Mouse (Mus musculus): Measurements from ENCODE around the gene Ano6. TPM values are rescaled to one million over a fixed set of nuclear protein-coding genes. Genes with fewer than 3 reads are reported as not detected.

Gene Ano6
- polyA plus RNA-seq, 1 experiment from 2014 or later = 27.8 TPM

GRCm38 (mm10) chr15:95751832-95752676, 38.6 kb upstream of the Ano6 start:
- no peaks in the 10 kb centered on the region for H3K36me3 ChIP-seq (ENCODE audit: control insufficient read depth, insufficient read depth, low read length)
- DNase-seq (no peak), ATAC-seq (ENCODE audit: low FRiP score, low TSS enrichment) (no peak)
- no peaks in the 10 kb centered on the region for H3K4me1 ChIP-seq (ENCODE audit: control insufficient read depth, insufficient read depth, low read length)
- no peak overlapping the region for H3K4me2 ChIP-seq (ENCODE audit: low read length)
- H3K27me3 ChIP-seq (ENCODE audit: control insufficient read depth, insufficient read depth, low read length) = no peaks in the 10 kb centered on the region
- H3K27ac ChIP-seq (replicated peaks; ENCODE audit: low read depth, low read length) = no peak overlapping the region
- no peaks in the 10 kb centered on the region for H3K9me3 ChIP-seq (ENCODE audit: control insufficient read depth, low read length)
- WGBS = 91% methylated on average over 8 of the region's 8 CpGs
- no peak overlapping the region for H3K4me3 ChIP-seq (replicated peaks; ENCODE audit: low read depth, low read length)
- H3K9ac ChIP-seq (replicated peaks; ENCODE audit: low read length) = no peak overlapping the region

GRCm38 (mm10) chr15:95752677-95753019, 38.0 kb upstream of the Ano6 start:
- no peak for DNase-seq
- H3K36me3 ChIP-seq (ENCODE audit: control insufficient read depth, insufficient read depth, low read length) = no peaks in the 10 kb centered on the region
- H3K27me3 ChIP-seq (ENCODE audit: control insufficient read depth, insufficient read depth, low read length) = no peaks in the 10 kb centered on the region
- no peak overlapping the region for H3K4me3 ChIP-seq (replicated peaks; ENCODE audit: low read depth, low read length)
- no peak overlapping the region for H3K4me2 ChIP-seq (ENCODE audit: low read length)
- H3K4me1 ChIP-seq (ENCODE audit: control insufficient read depth, insufficient read depth, low read length) = no peaks in the 10 kb centered on the region
- 90% methylated on average over 5 of the region's 5 CpGs for WGBS
- H3K9ac ChIP-seq (replicated peaks; ENCODE audit: low read length) = no peak overlapping the region
- ATAC-seq (ENCODE audit: low FRiP score, low TSS enrichment) = no peak
- H3K27ac ChIP-seq (replicated peaks; ENCODE audit: low read depth, low read length) = no peak overlapping the region
- no peaks in the 10 kb centered on the region for H3K9me3 ChIP-seq (ENCODE audit: control insufficient read depth, low read length)

GRCm38 (mm10) chr15:95753031-95753430, 37.6 kb upstream of the Ano6 start:
- Histone ChIP-seq H3K9me3 (ENCODE audit: control insufficient read depth, low read length) (no peaks in the 10 kb centered on the region), H3K4me3 (replicated peaks; ENCODE audit: low read depth, low read length) (no peak overlapping the region), H3K4me1 (ENCODE audit: control insufficient read depth, insufficient read depth, low read length) (no peaks in the 10 kb centered on the region), H3K27ac (replicated peaks; ENCODE audit: low read depth, low read length) (no peak overlapping the region), H3K9ac (replicated peaks; ENCODE audit: low read length) (no peak overlapping the region), H3K27me3 (ENCODE audit: control insufficient read depth, insufficient read depth, low read length) (no peaks in the 10 kb centered on the region), H3K36me3 (ENCODE audit: control insufficient read depth, insufficient read depth, low read length) (no peaks in the 10 kb centered on the region), H3K4me2 (ENCODE audit: low read length) (no peak overlapping the region)
- DNase-seq = no peak
- ATAC-seq (ENCODE audit: low FRiP score, low TSS enrichment) = no peak
- 86% methylated on average over 4 of the region's 5 CpGs for WGBS

- no peak overlapping the region for H3K9ac ChIP-seq (replicated peaks; ENCODE audit: low read length)
- no peak overlapping the region for H3K27ac ChIP-seq (replicated peaks; ENCODE audit: low read depth, low read length)
- DNase-seq = peak; percentile 67
- no peak for ATAC-seq (ENCODE audit: low FRiP score, low TSS enrichment)
- no peak overlapping the region for H3K4me2 ChIP-seq (ENCODE audit: low read length)
- no peaks in the 10 kb centered on the region for H3K4me1 ChIP-seq (ENCODE audit: control insufficient read depth, insufficient read depth, low read length)
- WGBS = 73% methylated on average over 10 of the region's 10 CpGs
- no peak overlapping the region for H3K4me3 ChIP-seq (replicated peaks; ENCODE audit: low read depth, low read length)
- H3K27me3 ChIP-seq (ENCODE audit: control insufficient read depth, insufficient read depth, low read length) = no peaks in the 10 kb centered on the region
- H3K36me3 ChIP-seq (ENCODE audit: control insufficient read depth, insufficient read depth, low read length) = no peaks in the 10 kb centered on the region
- no peaks in the 10 kb centered on the region for H3K9me3 ChIP-seq (ENCODE audit: control insufficient read depth, low read length)
Observed at GRCm38 (mm10) chr15:95757169-95757568, 33.5 kb upstream of the Ano6 start.

GRCm38 (mm10) chr15:95758069-95758468, 32.6 kb upstream of the Ano6 start:
- no peak overlapping the region for H3K27ac ChIP-seq (replicated peaks; ENCODE audit: low read depth, low read length)
- H3K36me3 ChIP-seq (ENCODE audit: control insufficient read depth, insufficient read depth, low read length) = no peaks in the 10 kb centered on the region
- H3K4me2 ChIP-seq (ENCODE audit: low read length) = no peak overlapping the region
- H3K27me3 ChIP-seq (ENCODE audit: control insufficient read depth, insufficient read depth, low read length) = no peaks in the 10 kb centered on the region
- no peak overlapping the region for H3K4me3 ChIP-seq (replicated peaks; ENCODE audit: low read depth, low read length)
- H3K4me1 ChIP-seq (ENCODE audit: control insufficient read depth, insufficient read depth, low read length) = no peaks in the 10 kb centered on the region
- no peaks in the 10 kb centered on the region for H3K9me3 ChIP-seq (ENCODE audit: control insufficient read depth, low read length)
- H3K9ac ChIP-seq (replicated peaks; ENCODE audit: low read length) = no peak overlapping the region
- 86% methylated on average over 5 of the region's 5 CpGs for WGBS
- DNase-seq = no peak
- ATAC-seq (ENCODE audit: low FRiP score, low TSS enrichment) = no peak

GRCm38 (mm10) chr15:95758696-95759434, 31.8 kb upstream of the Ano6 start:
- DNase-seq = no peak
- Histone ChIP-seq H3K4me2 (ENCODE audit: low read length) (no peak overlapping the region), H3K27ac (replicated peaks; ENCODE audit: low read depth, low read length) (no peak overlapping the region), H3K9me3 (ENCODE audit: control insufficient read depth, low read length) (no peaks in the 10 kb centered on the region), H3K27me3 (ENCODE audit: control insufficient read depth, insufficient read depth, low read length) (no peaks in the 10 kb centered on the region), H3K4me3 (replicated peaks; ENCODE audit: low read depth, low read length) (no peak overlapping the region), H3K9ac (replicated peaks; ENCODE audit: low read length) (no peak overlapping the region), H3K4me1 (ENCODE audit: control insufficient read depth, insufficient read depth, low read length) (no peaks in the 10 kb centered on the region), H3K36me3 (ENCODE audit: control insufficient read depth, insufficient read depth, low read length) (no peaks in the 10 kb centered on the region)
- ATAC-seq (ENCODE audit: low FRiP score, low TSS enrichment) = no peak
- 89% methylated on average over 12 of the region's 12 CpGs for WGBS

GRCm38 (mm10) chr15:95759857-95760256, 30.8 kb upstream of the Ano6 start:
- no peaks in the 10 kb centered on the region for H3K27me3 ChIP-seq (ENCODE audit: control insufficient read depth, insufficient read depth, low read length)
- DNase-seq = no peak
- no peaks in the 10 kb centered on the region for H3K9me3 ChIP-seq (ENCODE audit: control insufficient read depth, low read length)
- H3K4me2 ChIP-seq (ENCODE audit: low read length) = no peak overlapping the region
- H3K4me3 ChIP-seq (replicated peaks; ENCODE audit: low read depth, low read length) = no peak overlapping the region
- H3K9ac ChIP-seq (replicated peaks; ENCODE audit: low read length) = no peak overlapping the region
- no peak overlapping the region for H3K27ac ChIP-seq (replicated peaks; ENCODE audit: low read depth, low read length)
- 74% methylated on average over 6 of the region's 6 CpGs for WGBS
- no peaks in the 10 kb centered on the region for H3K4me1 ChIP-seq (ENCODE audit: control insufficient read depth, insufficient read depth, low read length)
- no peaks in the 10 kb centered on the region for H3K36me3 ChIP-seq (ENCODE audit: control insufficient read depth, insufficient read depth, low read length)
- no peak for ATAC-seq (ENCODE audit: low FRiP score, low TSS enrichment)

- DNase-seq = no peak
- Histone ChIP-seq H3K36me3 (ENCODE audit: control insufficient read depth, insufficient read depth, low read length) (no peaks in the 10 kb centered on the region), H3K9ac (replicated peaks; ENCODE audit: low read length) (no peak overlapping the region), H3K4me1 (ENCODE audit: control insufficient read depth, insufficient read depth, low read length) (no peaks in the 10 kb centered on the region), H3K4me3 (replicated peaks; ENCODE audit: low read depth, low read length) (no peak overlapping the region), H3K27ac (replicated peaks; ENCODE audit: low read depth, low read length) (no peak overlapping the region), H3K9me3 (ENCODE audit: control insufficient read depth, low read length) (no peaks in the 10 kb centered on the region), H3K27me3 (ENCODE audit: control insufficient read depth, insufficient read depth, low read length) (no peaks in the 10 kb centered on the region), H3K4me2 (ENCODE audit: low read length) (no peak overlapping the region)
- no peak for ATAC-seq (ENCODE audit: low FRiP score, low TSS enrichment)
- 78% methylated on average over 7 of the region's 7 CpGs for WGBS
Observed at GRCm38 (mm10) chr15:95761420-95761819, 29.2 kb upstream of the Ano6 start.
